Mouse (Mus musculus): Measurements from ENCODE around the gene Dpt. TPM values are rescaled to one million over a fixed set of nuclear protein-coding genes. Genes with fewer than 3 reads are reported as not detected.
"Not testable (repeated sequence)": the region's sequence is repeated elsewhere in the genome, so short reads cannot be mapped to it uniquely, and the experiment has no call there.

Dpt gene
- polyA plus RNA-seq, 1 experiment from 2014 or later = not detected

DNA sequence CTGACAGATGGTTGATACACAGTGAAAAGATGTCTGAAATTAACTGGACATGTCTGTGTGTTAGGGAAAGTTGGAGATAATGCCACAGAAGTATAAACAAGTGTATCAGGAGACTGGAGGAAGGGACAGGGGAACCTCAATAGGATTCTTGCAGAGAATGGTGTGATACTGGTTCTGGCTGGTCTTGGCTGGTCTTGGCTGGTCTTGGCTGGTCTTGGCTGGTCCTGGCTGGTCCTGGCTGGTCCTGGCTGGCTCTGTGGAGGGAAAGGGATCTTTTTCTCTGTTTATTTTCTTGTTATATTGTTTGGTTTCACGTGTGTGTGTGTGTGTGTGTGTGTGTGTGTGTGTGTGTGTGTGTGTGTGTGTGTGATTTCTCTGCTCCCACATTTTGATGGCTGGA is 33.4 kb downstream of the Dpt start:
- 29% methylated on average over 1 of the region's 1 CpGs for WGBS
- H3K4me2 ChIP-seq (ENCODE audit: low read length) = no peak overlapping the region
- H3K9ac ChIP-seq (replicated peaks; ENCODE audit: low read depth, low read length) = no peak overlapping the region
- no peak overlapping the region for H3K4me3 ChIP-seq (replicated peaks; ENCODE audit: low read length)
- no peaks in the 10 kb centered on the region for H3K4me1 ChIP-seq (replicated peaks; ENCODE audit: control insufficient read depth, insufficient read depth, low read length)
- no peak overlapping the region for H3K27ac ChIP-seq (ENCODE audit: low read length)
- H3K9me3 ChIP-seq (ENCODE audit: control insufficient read depth, low read length) = no peaks in the 10 kb centered on the region
- H3K27me3 ChIP-seq (replicated peaks; ENCODE audit: control insufficient read depth, insufficient read depth, low read length) = no peaks in the 10 kb centered on the region
- no peak for ATAC-seq
- H3K36me3 ChIP-seq (ENCODE audit: control insufficient read depth, insufficient read depth) = no peaks in the 10 kb centered on the region

DNA sequence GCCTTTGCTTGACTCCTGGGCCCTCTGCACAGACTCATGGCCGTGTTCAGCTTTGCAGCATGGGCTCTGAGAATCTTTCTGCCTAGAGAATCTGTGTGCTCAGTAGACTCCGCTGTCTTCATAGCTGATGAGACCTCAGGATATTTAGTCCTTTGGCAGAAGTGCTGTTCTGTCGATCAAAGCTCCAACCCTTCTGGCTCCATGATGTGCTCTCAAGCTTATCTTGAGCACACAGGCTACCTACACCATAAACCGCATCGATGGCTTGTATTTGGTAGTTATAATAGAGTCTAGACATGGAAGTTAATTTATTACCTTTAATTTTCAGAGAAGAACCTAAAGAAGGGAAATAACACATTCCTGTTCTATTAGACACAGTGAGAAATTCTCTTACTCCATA is 36.0 kb downstream of the Dpt start:
- no peaks in the 10 kb centered on the region for H3K9me3 ChIP-seq (ENCODE audit: control insufficient read depth, low read length)
- ATAC-seq = no peak
- no peak overlapping the region for H3K4me3 ChIP-seq (replicated peaks; ENCODE audit: low read length)
- no peaks in the 10 kb centered on the region for H3K4me1 ChIP-seq (replicated peaks; ENCODE audit: control insufficient read depth, insufficient read depth, low read length)
- WGBS = 92% methylated on average over 5 of the region's 5 CpGs
- no peak overlapping the region for H3K27ac ChIP-seq (ENCODE audit: low read length)
- no peaks in the 10 kb centered on the region for H3K27me3 ChIP-seq (replicated peaks; ENCODE audit: control insufficient read depth, insufficient read depth, low read length)
- H3K9ac ChIP-seq (replicated peaks; ENCODE audit: low read depth, low read length) = no peak overlapping the region
- no peak overlapping the region for H3K4me2 ChIP-seq (ENCODE audit: low read length)
- H3K36me3 ChIP-seq (ENCODE audit: control insufficient read depth, insufficient read depth) = no peaks in the 10 kb centered on the region

DNA sequence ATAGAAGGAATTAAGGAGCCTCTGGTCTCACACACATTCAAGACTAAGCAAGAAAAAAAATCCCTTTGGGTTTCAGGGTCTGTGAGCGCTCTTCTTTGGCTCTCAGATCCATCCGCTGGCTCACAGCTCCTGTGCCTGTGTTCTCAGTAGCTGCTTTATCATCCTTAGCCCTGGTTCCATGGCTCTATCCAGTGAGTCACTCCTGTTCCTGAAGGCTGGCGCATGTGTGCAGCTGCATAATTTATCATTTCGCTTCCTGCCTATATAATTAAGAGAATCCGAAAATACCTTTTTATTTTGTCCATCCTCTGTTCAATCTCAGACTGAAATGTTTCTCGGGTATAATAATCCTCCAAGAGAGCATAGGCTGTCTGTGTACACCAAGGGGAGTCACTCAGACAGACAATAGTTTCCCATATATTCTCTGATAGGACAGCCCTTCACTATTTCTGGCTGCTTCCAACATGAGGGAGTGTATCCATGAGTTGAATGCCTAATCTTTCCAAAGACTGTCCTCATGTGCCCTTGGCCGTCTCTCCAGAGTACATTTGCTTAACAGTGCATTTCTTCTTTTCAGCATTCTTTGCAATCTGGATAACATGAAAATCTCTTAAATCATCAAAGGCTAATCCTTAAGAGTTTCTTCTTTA is 52.3 kb downstream of the Dpt start:
- H3K27ac ChIP-seq (ENCODE audit: low read length) = no peak overlapping the region
- H3K4me1 ChIP-seq (replicated peaks; ENCODE audit: control insufficient read depth, insufficient read depth, low read length) = no peaks in the 10 kb centered on the region
- ATAC-seq = no peak
- H3K27me3 ChIP-seq (replicated peaks; ENCODE audit: control insufficient read depth, insufficient read depth, low read length) = no peaks in the 10 kb centered on the region
- H3K9ac ChIP-seq (replicated peaks; ENCODE audit: low read depth, low read length) = no peak overlapping the region
- no peaks in the 10 kb centered on the region for H3K9me3 ChIP-seq (ENCODE audit: control insufficient read depth, low read length)
- H3K4me2 ChIP-seq (ENCODE audit: low read length) = no peak overlapping the region
- WGBS = 79% methylated on average over 7 of the region's 7 CpGs
- H3K36me3 ChIP-seq (ENCODE audit: control insufficient read depth, insufficient read depth) = no peaks in the 10 kb centered on the region
- no peak overlapping the region for H3K4me3 ChIP-seq (replicated peaks; ENCODE audit: low read length)

DNA sequence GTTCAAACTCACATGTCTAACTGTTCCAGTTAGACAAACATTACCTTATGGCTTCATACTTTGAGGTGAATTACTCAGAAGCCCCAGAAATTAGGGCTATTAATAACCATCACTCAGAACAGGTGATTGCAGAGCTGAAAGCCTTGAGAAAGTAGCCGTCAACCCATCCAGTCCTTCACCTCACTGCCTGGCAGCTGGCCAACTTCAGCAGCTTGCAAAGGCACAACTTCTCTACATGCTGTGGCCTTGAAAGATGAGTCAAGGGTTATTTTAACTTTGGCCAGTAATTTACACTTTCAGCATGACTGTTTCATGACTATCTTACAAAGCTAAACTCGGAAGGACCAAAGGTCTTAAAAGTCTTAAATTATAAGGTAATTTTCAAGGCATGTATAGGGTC is 59.3 kb downstream of the Dpt start:
- not testable (repeated sequence) for H3K36me3 ChIP-seq (ENCODE audit: control insufficient read depth, insufficient read depth); H3K4me2 ChIP-seq (ENCODE audit: low read length); H3K9ac ChIP-seq (replicated peaks; ENCODE audit: low read depth, low read length); ATAC-seq; H3K4me3 ChIP-seq (replicated peaks; ENCODE audit: low read length); H3K27me3 ChIP-seq (replicated peaks; ENCODE audit: control insufficient read depth, insufficient read depth, low read length); H3K27ac ChIP-seq (ENCODE audit: low read length); H3K9me3 ChIP-seq (ENCODE audit: control insufficient read depth, low read length); H3K4me1 ChIP-seq (replicated peaks; ENCODE audit: control insufficient read depth, insufficient read depth, low read length)
- WGBS = 67% methylated on average over 2 of the region's 2 CpGs

DNA sequence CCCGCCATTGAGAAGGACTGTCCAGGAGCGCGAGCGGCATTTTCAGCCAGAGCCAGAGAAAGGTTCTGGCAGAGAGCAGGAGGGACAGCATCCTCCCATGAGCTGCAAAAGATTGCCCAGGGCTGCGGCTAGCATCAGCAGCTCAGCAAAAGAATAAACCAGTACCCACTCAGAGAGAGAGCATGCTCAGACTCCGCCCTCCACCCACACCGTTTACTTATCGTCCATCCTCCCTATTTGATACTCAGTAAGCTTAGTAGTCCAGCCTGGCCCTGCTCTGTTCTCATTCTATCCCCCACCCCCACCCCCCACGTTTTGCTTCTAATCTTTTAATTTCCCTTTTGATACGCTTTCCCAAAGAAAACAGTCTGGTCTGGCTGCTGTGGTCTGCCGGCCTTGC is 63.5 kb downstream of the Dpt start:
- Histone ChIP-seq H3K9ac (replicated peaks; ENCODE audit: low read depth, low read length) (no peak overlapping the region), H3K27me3 (replicated peaks; ENCODE audit: control insufficient read depth, insufficient read depth, low read length) (no peaks in the 10 kb centered on the region), H3K4me2 (ENCODE audit: low read length) (no peak overlapping the region), H3K36me3 (ENCODE audit: control insufficient read depth, insufficient read depth) (no peaks in the 10 kb centered on the region), H3K4me1 (replicated peaks; ENCODE audit: control insufficient read depth, insufficient read depth, low read length) (peaks cover 6% of the 10 kb centered on the region; the same call in 1 of the 2 replicates), H3K9me3 (ENCODE audit: control insufficient read depth, low read length) (no peaks in the 10 kb centered on the region), H3K4me3 (replicated peaks; ENCODE audit: low read length) (no peak overlapping the region), H3K27ac (ENCODE audit: low read length) (no peak overlapping the region)
- 78% methylated on average over 11 of the region's 11 CpGs for WGBS
- ATAC-seq = no peak

DNA sequence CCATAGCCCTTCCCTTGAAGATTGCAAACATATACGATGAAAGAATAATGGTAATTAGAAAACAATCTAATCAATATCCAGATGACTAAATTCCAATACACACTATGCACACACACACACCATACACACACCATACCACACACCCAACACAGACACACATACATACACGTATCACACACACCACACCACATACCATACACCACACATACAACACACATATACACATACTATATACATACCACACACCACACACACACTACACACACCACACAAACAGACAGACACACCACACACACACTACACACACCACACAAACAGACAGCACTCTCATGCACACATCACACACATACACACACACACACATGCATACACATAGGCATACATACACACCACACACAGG is 64.3 kb downstream of the Dpt start:
- H3K9me3 ChIP-seq (ENCODE audit: control insufficient read depth, low read length) = no peaks in the 10 kb centered on the region
- peaks cover 6% of the 10 kb centered on the region; the same call in 1 of the 2 replicates for H3K4me1 ChIP-seq (replicated peaks; ENCODE audit: control insufficient read depth, insufficient read depth, low read length)
- 100% methylated on average over 2 of the region's 2 CpGs for WGBS
- ATAC-seq = no peak
- no peak overlapping the region for H3K9ac ChIP-seq (replicated peaks; ENCODE audit: low read depth, low read length)
- H3K27ac ChIP-seq (ENCODE audit: low read length) = no peak overlapping the region
- no peak overlapping the region for H3K4me2 ChIP-seq (ENCODE audit: low read length)
- no peak overlapping the region for H3K4me3 ChIP-seq (replicated peaks; ENCODE audit: low read length)
- H3K36me3 ChIP-seq (ENCODE audit: control insufficient read depth, insufficient read depth) = no peaks in the 10 kb centered on the region
- H3K27me3 ChIP-seq (replicated peaks; ENCODE audit: control insufficient read depth, insufficient read depth, low read length) = no peaks in the 10 kb centered on the region

DNA sequence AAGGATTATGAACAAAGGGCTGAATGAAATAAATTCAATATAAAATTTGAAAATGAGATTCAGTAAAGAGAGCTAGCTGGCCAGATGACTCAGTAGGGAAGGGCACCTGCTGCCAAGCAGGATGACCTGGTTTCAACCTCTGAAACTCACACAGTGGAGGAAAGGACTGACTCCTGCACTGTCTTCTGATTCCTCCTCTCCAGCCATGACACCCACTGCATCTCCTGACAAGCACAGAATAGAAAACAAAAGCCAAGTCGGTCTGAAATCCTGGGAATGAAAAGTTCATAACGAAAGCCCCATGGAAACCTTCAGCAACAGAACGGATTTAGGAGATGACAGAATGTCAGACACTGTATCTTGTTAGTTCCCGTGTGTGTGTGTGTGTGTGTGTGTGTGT is 65.1 kb downstream of the Dpt start:
- no peaks in the 10 kb centered on the region for H3K27me3 ChIP-seq (replicated peaks; ENCODE audit: control insufficient read depth, insufficient read depth, low read length)
- no peaks in the 10 kb centered on the region for H3K9me3 ChIP-seq (ENCODE audit: control insufficient read depth, low read length)

DNA sequence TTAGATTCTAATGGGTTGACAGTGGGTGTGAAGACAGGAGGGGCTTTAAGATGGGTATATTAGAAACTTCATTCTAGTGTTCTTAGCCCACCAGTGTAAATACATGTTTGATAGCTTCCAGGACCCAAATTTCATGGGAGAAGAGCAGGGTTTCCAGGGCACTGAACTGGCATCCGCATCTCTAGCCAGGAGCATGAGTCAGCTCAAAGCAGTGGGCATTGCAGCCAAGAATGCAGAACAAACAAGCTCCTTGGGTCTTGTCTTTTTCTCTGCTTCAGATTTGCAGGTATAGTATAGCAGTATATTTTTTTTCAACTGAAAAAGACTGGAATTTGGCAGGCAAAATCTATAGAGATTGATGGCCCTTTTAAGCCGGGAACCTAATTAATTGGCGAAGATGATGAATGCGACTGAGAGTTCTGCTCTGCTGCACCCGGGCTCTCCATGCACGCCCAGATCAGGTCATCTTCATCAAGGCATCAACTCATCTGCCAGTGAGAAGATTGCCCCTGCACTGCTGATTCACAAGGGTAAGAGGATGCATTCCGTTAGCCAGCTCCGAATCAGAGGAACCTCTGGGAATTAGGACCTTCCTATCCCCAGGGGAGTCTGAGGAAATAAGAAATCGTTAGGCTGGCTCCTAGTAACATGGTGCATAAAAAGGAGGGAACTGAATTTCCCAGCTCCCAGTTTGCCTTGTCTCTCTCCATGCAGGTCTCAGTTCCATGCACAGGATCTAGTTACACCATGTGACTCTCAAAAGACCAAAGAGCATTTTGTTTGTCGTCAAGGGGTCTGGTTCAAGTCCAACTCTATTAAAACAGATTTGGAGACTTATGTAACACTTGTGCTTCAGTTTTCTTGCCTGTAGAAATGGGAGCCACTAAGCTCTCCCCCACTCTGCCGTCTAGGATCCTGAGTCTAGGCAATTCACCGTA is 66.8 kb downstream of the Dpt start:
- Histone ChIP-seq H3K27me3 (replicated peaks; ENCODE audit: control insufficient read depth, insufficient read depth, low read length) (no peaks in the 10 kb centered on the region), H3K36me3 (ENCODE audit: control insufficient read depth, insufficient read depth) (no peaks in the 10 kb centered on the region)
- ATAC-seq = peak; percentile 40; the same call in 1 of the 2 replicates

More for the DNA sequence above, 65.1 kb downstream of the Dpt start:
- no peak overlapping the region for H3K4me3 ChIP-seq (replicated peaks; ENCODE audit: low read length)
- no peak overlapping the region for H3K9ac ChIP-seq (replicated peaks; ENCODE audit: low read depth, low read length)
- no peak overlapping the region for H3K27ac ChIP-seq (ENCODE audit: low read length)
- ATAC-seq = no peak
- peaks cover 6% of the 10 kb centered on the region; the same call in 1 of the 2 replicates for H3K4me1 ChIP-seq (replicated peaks; ENCODE audit: control insufficient read depth, insufficient read depth, low read length)
- no peak overlapping the region for H3K4me2 ChIP-seq (ENCODE audit: low read length)
- H3K36me3 ChIP-seq (ENCODE audit: control insufficient read depth, insufficient read depth) = no peaks in the 10 kb centered on the region
- 73% methylated on average over 4 of the region's 4 CpGs for WGBS

DNA sequence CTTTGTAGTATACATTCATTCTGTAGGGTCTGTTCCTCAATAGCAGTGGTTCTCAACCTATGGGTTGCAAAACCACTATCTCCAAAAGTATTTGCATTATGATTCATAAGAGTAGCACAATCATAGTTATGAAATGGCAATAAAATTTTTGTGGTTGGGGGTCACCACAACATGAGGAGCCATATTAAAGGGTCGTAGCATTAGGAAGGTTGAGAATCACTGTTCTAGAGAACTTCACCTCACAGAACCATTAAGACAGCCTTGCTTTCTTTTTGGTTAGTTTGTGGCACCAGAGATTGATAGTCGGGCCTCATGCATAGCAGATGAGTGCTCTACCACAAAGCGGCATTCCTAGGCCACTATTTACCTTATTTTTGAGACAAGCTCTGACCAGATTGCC is 68.2 kb downstream of the Dpt start:
- H3K9me3 ChIP-seq (ENCODE audit: control insufficient read depth, low read length) = no peaks in the 10 kb centered on the region
- peaks cover 6% of the 10 kb centered on the region; the same call in 1 of the 2 replicates for H3K4me1 ChIP-seq (replicated peaks; ENCODE audit: control insufficient read depth, insufficient read depth, low read length)
- no peak overlapping the region for H3K27ac ChIP-seq (ENCODE audit: low read length)
- no peak overlapping the region for H3K4me3 ChIP-seq (replicated peaks; ENCODE audit: low read length)
- no peak overlapping the region for H3K4me2 ChIP-seq (ENCODE audit: low read length)
- H3K36me3 ChIP-seq (ENCODE audit: control insufficient read depth, insufficient read depth) = no peaks in the 10 kb centered on the region
- WGBS = 94% methylated on average over 3 of the region's 3 CpGs
- H3K9ac ChIP-seq (replicated peaks; ENCODE audit: low read depth, low read length) = no peak overlapping the region
- ATAC-seq = no peak
- H3K27me3 ChIP-seq (replicated peaks; ENCODE audit: control insufficient read depth, insufficient read depth, low read length) = no peaks in the 10 kb centered on the region

More for the DNA sequence above, 66.8 kb downstream of the Dpt start:
- WGBS = 51% methylated on average over 12 of the region's 12 CpGs
- no peak overlapping the region for H3K27ac ChIP-seq (ENCODE audit: low read length)
- no peak overlapping the region for H3K9ac ChIP-seq (replicated peaks; ENCODE audit: low read depth, low read length)
- no peak overlapping the region for H3K4me2 ChIP-seq (ENCODE audit: low read length)
- H3K4me3 ChIP-seq (replicated peaks; ENCODE audit: low read length) = no peak overlapping the region
- no peaks in the 10 kb centered on the region for H3K9me3 ChIP-seq (ENCODE audit: control insufficient read depth, low read length)
- H3K4me1 ChIP-seq (replicated peaks; ENCODE audit: control insufficient read depth, insufficient read depth, low read length) = peaks cover 6% of the 10 kb centered on the region; the same call in 1 of the 2 replicates
